Mouse (Mus musculus): ENCODE results near the gene Gigyf2. TPM values are rescaled to one million over a fixed set of nuclear protein-coding genes. Genes with fewer than 3 reads are reported as not detected.

The Gigyf2 gene
- polyA plus RNA-seq, 1 experiment from 2014 or later = 26.9 TPM

DNA sequence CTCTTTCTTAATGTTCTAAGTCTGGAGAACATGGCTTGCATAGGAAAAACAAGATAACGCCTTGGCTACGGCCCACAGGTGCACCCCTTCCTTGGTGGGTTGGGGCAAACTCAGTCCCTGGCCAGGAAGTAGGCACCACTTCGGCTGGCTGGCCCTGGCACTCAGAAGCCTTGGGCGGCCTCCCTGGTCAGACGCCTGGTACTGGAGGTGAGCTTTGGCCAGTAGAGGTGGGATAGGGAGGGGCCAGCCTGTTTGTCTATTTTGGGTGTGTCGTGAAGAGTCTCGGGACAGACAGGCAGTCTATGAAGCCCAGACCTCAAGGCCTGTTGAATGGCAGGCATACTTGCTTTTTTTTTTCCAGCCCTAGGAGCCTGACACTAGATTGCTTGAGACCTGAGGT is 145.8 kb downstream of the Gigyf2 start:
- Histone ChIP-seq H3K4me3 (ENCODE audit: low read depth, low read length) (no peak overlapping the region), H3K4me2 (no peak overlapping the region), H3K27me3 (ENCODE audit: control insufficient read depth, insufficient read depth, low read length) (peaks cover 39% of the 10 kb centered on the region), H3K36me3 (ENCODE audit: control insufficient read depth, insufficient read depth, low read length) (no peaks in the 10 kb centered on the region), H3K4me1 (ENCODE audit: control insufficient read depth, insufficient read depth, low read length) (no peaks in the 10 kb centered on the region), H3K27ac (ENCODE audit: low read depth, low read length) (no peak overlapping the region), H3K9me3 (replicated peaks; ENCODE audit: control insufficient read depth, low read length) (no peaks in the 10 kb centered on the region), H3K9ac (ENCODE audit: low read depth, low read length) (no peak overlapping the region)
- 75% methylated on average over 7 of the region's 7 CpGs for WGBS (ENCODE audit: insufficient replicate concordance)
- ATAC-seq (replicated peaks; ENCODE audit: insufficient number of reproducible peaks, low FRiP score, low TSS enrichment) = no peak

DNA sequence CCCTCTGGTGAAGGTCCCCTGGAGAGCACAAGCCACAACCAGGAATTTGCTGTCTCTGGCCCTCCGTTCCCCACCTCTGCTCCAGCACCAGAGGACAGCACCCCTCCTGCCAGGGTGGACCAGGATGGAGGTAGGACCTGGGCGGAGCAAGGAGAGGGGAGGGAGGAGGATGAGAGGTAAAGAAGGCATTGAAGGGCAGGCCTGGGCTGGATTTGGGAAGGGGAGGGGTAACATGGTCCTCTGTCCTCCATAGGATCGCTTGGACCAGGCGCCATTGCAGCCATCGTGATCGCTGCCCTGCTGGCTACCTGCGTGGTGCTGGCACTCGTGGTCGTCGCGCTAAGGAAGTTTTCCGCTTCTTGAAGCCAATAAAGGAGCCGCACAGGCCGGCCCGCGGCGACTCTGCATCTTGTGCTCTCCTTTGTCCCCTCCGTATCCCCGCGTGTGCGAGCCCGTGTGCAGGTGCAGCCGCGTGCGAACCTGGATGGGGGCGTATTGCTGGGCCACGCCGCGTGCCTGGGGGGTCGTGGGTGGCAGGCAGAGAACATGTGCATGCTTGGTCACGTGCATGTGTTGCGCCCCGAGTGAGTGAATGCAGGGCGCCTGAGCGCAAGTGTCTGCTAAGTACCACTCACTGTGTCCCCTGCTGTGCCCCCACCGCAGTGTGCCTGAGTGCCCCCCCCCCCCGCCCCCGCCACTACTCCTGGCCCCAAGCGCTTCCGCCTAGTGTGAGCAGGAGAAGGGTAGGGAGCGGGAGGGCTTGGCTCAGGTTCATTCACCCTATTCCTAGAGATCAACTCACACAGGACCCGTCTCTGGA is 148.5 kb downstream of the Gigyf2 start:
- ATAC-seq (replicated peaks; ENCODE audit: insufficient number of reproducible peaks, low FRiP score, low TSS enrichment) = no peak
- H3K4me2 ChIP-seq = peak overlapping the region; percentile 71
- H3K27ac ChIP-seq (ENCODE audit: low read depth, low read length) = no peak overlapping the region
- peaks cover 45% of the 10 kb centered on the region for H3K27me3 ChIP-seq (ENCODE audit: control insufficient read depth, insufficient read depth, low read length)
- no peaks in the 10 kb centered on the region for H3K9me3 ChIP-seq (replicated peaks; ENCODE audit: control insufficient read depth, low read length)
- H3K9ac ChIP-seq (ENCODE audit: low read depth, low read length) = no peak overlapping the region
- H3K36me3 ChIP-seq (ENCODE audit: control insufficient read depth, insufficient read depth, low read length) = no peaks in the 10 kb centered on the region
- 5% methylated on average over 41 of the region's 42 CpGs for WGBS (ENCODE audit: insufficient replicate concordance)
- H3K4me3 ChIP-seq (ENCODE audit: low read depth, low read length) = peak overlapping the region; percentile 42
- H3K4me1 ChIP-seq (ENCODE audit: control insufficient read depth, insufficient read depth, low read length) = no peaks in the 10 kb centered on the region

DNA sequence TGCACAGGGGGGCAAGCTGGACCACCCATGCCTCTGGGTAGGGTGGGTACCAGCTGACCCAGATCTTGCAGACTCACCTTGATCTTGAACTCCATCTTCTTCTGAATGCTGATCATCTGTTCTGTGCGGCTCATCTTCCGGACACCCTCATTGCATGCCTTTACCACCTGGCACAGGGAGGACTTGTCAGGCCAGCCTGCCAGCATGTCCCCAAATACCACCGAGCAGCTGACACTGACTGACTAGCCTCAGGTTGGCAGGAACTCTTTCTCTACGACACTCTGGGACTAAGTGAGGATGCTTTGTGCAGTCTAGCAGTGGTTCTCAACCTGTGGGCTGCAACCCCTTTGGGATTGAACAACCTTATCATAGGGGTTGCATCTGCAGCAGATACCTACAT is 155.7 kb downstream of the Gigyf2 start:
- Histone ChIP-seq H3K4me3 (ENCODE audit: low read depth, low read length) (no peak overlapping the region), H3K4me1 (ENCODE audit: control insufficient read depth, insufficient read depth, low read length) (no peaks in the 10 kb centered on the region), H3K9ac (ENCODE audit: low read depth, low read length) (no peak overlapping the region), H3K4me2 (no peak overlapping the region), H3K27ac (ENCODE audit: low read depth, low read length) (no peak overlapping the region), H3K27me3 (ENCODE audit: control insufficient read depth, insufficient read depth, low read length) (peaks cover 9% of the 10 kb centered on the region), H3K36me3 (ENCODE audit: control insufficient read depth, insufficient read depth, low read length) (no peaks in the 10 kb centered on the region), H3K9me3 (replicated peaks; ENCODE audit: control insufficient read depth, low read length) (no peaks in the 10 kb centered on the region)
- ATAC-seq (replicated peaks; ENCODE audit: insufficient number of reproducible peaks, low FRiP score, low TSS enrichment) = no peak
- 76% methylated on average over 4 of the region's 4 CpGs for WGBS (ENCODE audit: insufficient replicate concordance)

DNA sequence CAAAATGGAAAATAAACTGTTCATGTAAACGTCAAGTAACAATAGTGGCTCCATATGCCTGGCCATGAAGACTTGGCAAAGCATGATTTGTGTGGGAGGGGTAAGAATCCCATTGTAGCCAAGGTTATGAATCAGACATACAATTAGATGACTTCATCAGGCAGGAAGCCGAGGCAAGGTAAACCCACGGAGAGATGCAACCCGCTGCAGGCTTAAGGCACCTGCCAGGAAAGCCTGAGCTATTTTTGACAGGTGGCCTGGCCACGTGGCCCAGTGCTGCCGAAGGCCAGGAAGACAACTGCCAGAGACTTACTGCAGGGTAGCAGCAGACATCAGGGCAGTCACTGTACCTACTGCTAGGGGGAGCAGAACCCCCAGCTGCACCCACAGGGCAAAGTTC is 159.6 kb downstream of the Gigyf2 start:
- no peaks in the 10 kb centered on the region for H3K9me3 ChIP-seq (replicated peaks; ENCODE audit: control insufficient read depth, low read length)
- no peaks in the 10 kb centered on the region for H3K4me1 ChIP-seq (ENCODE audit: control insufficient read depth, insufficient read depth, low read length)
- WGBS (ENCODE audit: insufficient replicate concordance) = 59% methylated on average over 6 of the region's 6 CpGs
- H3K4me2 ChIP-seq = no peak overlapping the region
- no peak overlapping the region for H3K27ac ChIP-seq (ENCODE audit: low read depth, low read length)
- no peak overlapping the region for H3K9ac ChIP-seq (ENCODE audit: low read depth, low read length)
- no peaks in the 10 kb centered on the region for H3K27me3 ChIP-seq (ENCODE audit: control insufficient read depth, insufficient read depth, low read length)
- H3K4me3 ChIP-seq (ENCODE audit: low read depth, low read length) = no peak overlapping the region
- ATAC-seq (replicated peaks; ENCODE audit: insufficient number of reproducible peaks, low FRiP score, low TSS enrichment) = no peak
- H3K36me3 ChIP-seq (ENCODE audit: control insufficient read depth, insufficient read depth, low read length) = no peaks in the 10 kb centered on the region

DNA sequence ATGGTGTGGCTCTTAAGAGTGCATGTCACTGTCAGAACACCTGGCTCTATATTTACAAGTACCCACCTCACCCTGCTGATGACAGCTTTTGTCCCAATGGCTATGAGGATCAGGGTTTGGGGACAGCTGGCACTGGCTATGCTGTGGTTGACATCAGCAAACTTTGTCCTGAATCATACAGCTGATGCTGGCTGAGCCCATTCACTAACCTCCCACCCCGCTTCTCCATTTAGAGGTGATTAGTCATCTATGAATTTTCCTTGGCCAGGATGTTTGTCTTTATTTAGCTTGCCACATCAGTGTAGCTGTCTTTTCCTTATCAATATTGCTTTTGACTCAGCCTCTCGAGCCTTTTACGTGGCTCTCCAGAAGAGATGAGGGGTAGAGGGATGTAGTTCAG is 165.5 kb downstream of the Gigyf2 start:
- H3K9me3 ChIP-seq (replicated peaks; ENCODE audit: control insufficient read depth, low read length) = no peaks in the 10 kb centered on the region
- no peak overlapping the region for H3K4me3 ChIP-seq (ENCODE audit: low read depth, low read length)
- H3K36me3 ChIP-seq (ENCODE audit: control insufficient read depth, insufficient read depth, low read length) = no peaks in the 10 kb centered on the region
- no peaks in the 10 kb centered on the region for H3K27me3 ChIP-seq (ENCODE audit: control insufficient read depth, insufficient read depth, low read length)
- H3K27ac ChIP-seq (ENCODE audit: low read depth, low read length) = no peak overlapping the region
- WGBS (ENCODE audit: insufficient replicate concordance) = 52% methylated on average over 3 of the region's 3 CpGs
- no peak overlapping the region for H3K9ac ChIP-seq (ENCODE audit: low read depth, low read length)
- no peak for ATAC-seq (replicated peaks; ENCODE audit: insufficient number of reproducible peaks, low FRiP score, low TSS enrichment)
- no peaks in the 10 kb centered on the region for H3K4me1 ChIP-seq (ENCODE audit: control insufficient read depth, insufficient read depth, low read length)
- H3K4me2 ChIP-seq = no peak overlapping the region

DNA sequence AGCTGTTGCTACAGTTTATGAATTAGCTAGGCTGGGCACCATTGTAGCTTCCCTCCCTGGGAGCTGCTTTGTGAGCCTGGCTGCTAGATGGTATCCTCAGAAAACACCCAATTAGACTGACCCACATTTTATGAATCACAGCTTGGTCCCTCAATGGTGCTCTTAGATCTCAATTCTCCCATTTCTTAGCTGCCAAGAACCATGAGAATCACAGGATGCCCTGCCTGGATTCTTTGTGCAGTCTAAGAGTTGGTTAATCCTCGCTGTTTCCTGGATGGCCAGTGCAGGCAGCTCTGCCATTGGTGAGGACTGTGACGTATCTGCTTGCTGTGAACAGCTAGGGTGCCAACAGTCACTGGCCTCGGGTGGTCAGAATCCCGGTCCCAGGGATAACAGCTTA is 166.7 kb downstream of the Gigyf2 start:
- H3K4me3 ChIP-seq (ENCODE audit: low read depth, low read length) = no peak overlapping the region
- no peaks in the 10 kb centered on the region for H3K36me3 ChIP-seq (ENCODE audit: control insufficient read depth, insufficient read depth, low read length)
- no peak overlapping the region for H3K4me2 ChIP-seq
- no peaks in the 10 kb centered on the region for H3K27me3 ChIP-seq (ENCODE audit: control insufficient read depth, insufficient read depth, low read length)
- no peaks in the 10 kb centered on the region for H3K9me3 ChIP-seq (replicated peaks; ENCODE audit: control insufficient read depth, low read length)
- ATAC-seq (replicated peaks; ENCODE audit: insufficient number of reproducible peaks, low FRiP score, low TSS enrichment) = no peak
- 65% methylated on average over 4 of the region's 4 CpGs for WGBS (ENCODE audit: insufficient replicate concordance)
- no peaks in the 10 kb centered on the region for H3K4me1 ChIP-seq (ENCODE audit: control insufficient read depth, insufficient read depth, low read length)
- H3K9ac ChIP-seq (ENCODE audit: low read depth, low read length) = no peak overlapping the region
- H3K27ac ChIP-seq (ENCODE audit: low read depth, low read length) = no peak overlapping the region

Other genes starting within 250 kb of the Gigyf2 start
- gene Alppl2, start 237.1 kb upstream of the Gigyf2 start, polyA plus RNA-seq (2014; fragmentation: Nextera tagmentation; extraction: Ambion mirVana) = not detected in 2 replicates
- gene Alpi, start 225.4 kb upstream of the Gigyf2 start, polyA plus RNA-seq (2014; fragmentation: Nextera tagmentation; extraction: Ambion mirVana) = not detected in 2 replicates
- not detected in 2 replicates for gene Akp3, start 202.0 kb upstream of the Gigyf2 start, polyA plus RNA-seq (2014; fragmentation: Nextera tagmentation; extraction: Ambion mirVana)
- gene Ecel1, start 170.5 kb upstream of the Gigyf2 start, polyA plus RNA-seq (2014; fragmentation: Nextera tagmentation; extraction: Ambion mirVana) = not detected in 2 replicates
- gene Prss56, start 143.7 kb upstream of the Gigyf2 start, polyA plus RNA-seq (2014; fragmentation: Nextera tagmentation; extraction: Ambion mirVana) = not detected in 2 replicates
- not detected in 2 replicates for gene Chrnd, start 136.4 kb upstream of the Gigyf2 start, polyA plus RNA-seq (2014; fragmentation: Nextera tagmentation; extraction: Ambion mirVana)
- 0.93 and 1.5 TPM in 2 replicates for gene Chrng, start 122.3 kb upstream of the Gigyf2 start, polyA plus RNA-seq (2014; fragmentation: Nextera tagmentation; extraction: Ambion mirVana)
- gene Eif4e2, start 113.1 kb upstream of the Gigyf2 start, polyA plus RNA-seq (2014; fragmentation: Nextera tagmentation; extraction: Ambion mirVana) = 121 and 128 TPM in 2 replicates
- 0.26 and 0.42 TPM in 2 replicates for gene Efhd1, start 62.6 kb upstream of the Gigyf2 start, polyA plus RNA-seq (2014; fragmentation: Nextera tagmentation; extraction: Ambion mirVana)
- 0.37 and 0.54 TPM in 2 replicates for gene Kcnj13, start 67.7 kb downstream of the Gigyf2 start, polyA plus RNA-seq (2014; fragmentation: Nextera tagmentation; extraction: Ambion mirVana)
- gene Snorc, start 143.3 kb downstream of the Gigyf2 start, polyA plus RNA-seq (2014; fragmentation: Nextera tagmentation; extraction: Ambion mirVana) = not detected in 2 replicates
- not detected in 2 replicates for gene Neu2, start 182.9 kb downstream of the Gigyf2 start, polyA plus RNA-seq (2014; fragmentation: Nextera tagmentation; extraction: Ambion mirVana)
- gene Ngef, start 246.9 kb downstream of the Gigyf2 start, polyA plus RNA-seq (2014; fragmentation: Nextera tagmentation; extraction: Ambion mirVana) = 0.84 and 1.7 TPM in 2 replicates